Mouse (Mus musculus) left cerebral cortex, postnatal 4 days (tissue): ENCODE data around the gene Mturn. TPM values are rescaled to one million over a fixed set of nuclear protein-coding genes. Genes with fewer than 3 reads are reported as not detected.
A peak's percentile ranks its signal among the peaks of the same experiment; 100 is the strongest.

Source experiments
- DNase-seq: peaks from one replicate; pipeline ENCODE4 v3.0.0-alpha.2; 2022
- intact Hi-C: fragments of 180-260 bp; cut with DNase I; formaldehyde crosslinking; loops from one replicate; pipeline ENCODE4 v1.15.1; 2025
- total RNA-seq, 2 experiments: library from RNA; stranded (reverse); gene quantifications; 2 replicates each; pipeline ENCODE4 v1.2.3; 2021

Mturn gene
- total RNA-seq, 2 experiments from 2014 or later, result 269 to 288 TPM

DNA sequence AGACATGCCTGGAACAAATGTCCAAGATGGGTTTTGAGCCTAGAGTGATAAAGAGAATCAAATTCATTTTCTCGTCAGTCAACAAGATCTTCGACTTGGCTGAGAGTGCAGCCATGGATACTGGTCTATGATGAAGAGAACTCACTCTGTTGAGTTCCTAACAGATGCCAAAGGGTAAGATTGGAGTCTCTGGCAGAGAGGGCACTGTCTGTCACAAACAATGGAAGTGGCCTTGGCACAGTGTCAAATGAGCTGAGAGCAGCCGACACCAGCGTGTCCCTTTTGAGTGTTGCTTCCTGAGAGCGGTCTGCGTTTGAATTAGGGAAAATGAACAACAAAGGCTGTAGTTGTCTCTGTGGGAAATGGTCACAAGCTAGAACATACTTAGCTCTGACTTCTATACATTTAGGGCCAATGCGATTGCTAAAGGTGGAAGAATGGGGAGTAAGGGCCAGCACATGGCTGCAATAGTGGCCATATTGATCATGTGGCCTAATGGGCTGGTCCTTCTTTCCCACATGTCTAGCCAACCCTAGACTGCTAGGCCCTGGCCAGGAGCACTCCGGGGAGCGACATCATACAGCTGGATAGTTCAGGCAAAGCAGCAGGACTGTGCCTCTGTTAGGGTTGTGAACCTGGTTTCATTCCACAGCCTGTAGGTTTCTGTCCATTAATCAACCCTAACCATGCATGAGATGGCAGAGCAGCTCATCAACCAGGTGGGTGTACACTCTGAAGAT is 39.3 kb downstream of the Mturn start:
- peak; percentile 81 for DNase-seq
- intact Hi-C loops, result loop anchor here (5.0 kb wide), 1 partner anchor 82 kb away; no protein-coding TSS in a partner anchor

DNA sequence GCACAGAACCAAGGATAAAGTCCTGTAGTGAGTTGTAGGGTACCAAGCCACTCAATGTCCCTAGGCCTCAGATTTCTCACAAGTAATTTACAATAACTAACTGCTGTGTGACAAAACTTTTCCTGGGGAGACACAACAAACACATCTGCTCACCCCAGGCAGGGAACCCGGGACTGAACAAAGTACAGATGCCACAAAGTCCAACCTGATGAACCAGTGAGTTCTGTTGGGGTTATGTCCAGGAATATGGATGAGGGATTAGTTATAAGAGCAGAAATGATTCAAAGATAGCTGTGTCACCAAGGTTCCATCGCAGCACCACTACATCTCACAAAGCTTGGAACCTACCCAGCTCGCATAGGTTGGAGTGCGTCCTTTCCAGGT is 39.8 kb downstream of the Mturn start:
- intact Hi-C loops, result loop anchor here (5.0 kb wide), 1 partner anchor 81 kb away; no protein-coding TSS in a partner anchor
- no peak for DNase-seq

DNA sequence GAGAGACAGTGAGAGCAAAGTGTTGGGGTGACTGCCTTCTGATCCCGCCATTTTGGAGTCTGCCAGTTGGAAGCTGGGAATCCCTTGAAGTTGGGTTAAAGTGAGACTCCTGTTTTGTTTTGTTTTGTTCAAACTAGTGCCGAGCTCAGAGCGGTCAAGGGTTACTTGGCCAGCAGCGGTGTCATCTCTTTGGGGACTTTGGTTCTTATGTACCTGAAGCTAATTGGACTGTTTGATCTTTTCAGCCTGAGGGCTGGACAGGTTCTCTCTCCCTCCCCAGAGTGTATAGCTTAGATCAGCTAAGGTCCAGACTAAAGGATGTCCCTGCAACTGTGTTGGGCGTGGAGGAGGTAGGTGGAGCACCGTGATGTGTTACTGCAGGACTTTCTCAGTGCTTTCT is 44.9 kb downstream of the Mturn start:
- intact Hi-C loops, result no loop called here
- no peak for DNase-seq

DNA sequence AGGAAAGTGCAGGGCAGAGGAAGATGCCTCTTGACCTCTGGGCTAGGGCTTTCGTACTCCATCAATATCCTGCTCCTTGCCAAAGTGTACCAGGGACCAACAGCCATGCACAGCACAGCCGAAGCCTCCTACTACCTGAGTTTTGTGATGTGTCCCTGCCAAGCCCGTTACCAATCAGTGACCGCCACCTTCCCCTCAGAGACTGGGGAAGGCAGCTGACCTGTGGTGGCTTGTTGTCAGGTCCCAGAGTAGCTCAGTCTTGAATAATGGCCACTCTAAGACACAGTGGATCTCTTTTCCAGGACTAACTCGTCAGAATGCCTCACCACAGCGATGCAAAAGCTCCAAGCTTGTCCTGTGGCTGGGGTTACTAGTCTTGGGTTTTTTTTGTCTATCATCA is 45.4 kb downstream of the Mturn start:
- intact Hi-C loops, result no loop called here
- no peak for DNase-seq

DNA sequence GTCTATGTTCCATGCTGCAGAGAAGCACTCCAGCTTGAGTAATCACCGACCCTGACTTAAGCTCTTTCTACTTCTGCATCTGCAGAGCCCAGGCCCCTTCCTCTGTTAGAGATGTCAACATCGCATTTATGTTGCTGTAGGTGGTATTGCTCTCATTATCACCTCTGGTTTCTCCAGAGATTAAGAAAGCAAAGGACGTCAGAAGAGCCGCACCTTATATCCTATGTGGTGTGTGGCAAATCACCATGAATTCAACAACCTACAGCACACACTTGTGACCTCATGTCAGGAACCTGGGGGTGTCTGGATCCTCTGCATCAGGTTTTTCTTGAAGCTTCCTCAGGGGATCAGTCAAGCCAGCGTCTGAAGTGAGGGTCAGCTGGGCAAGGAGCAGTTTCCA is 46.0 kb downstream of the Mturn start:
- intact Hi-C loops, result no loop called here
- no peak for DNase-seq

DNA sequence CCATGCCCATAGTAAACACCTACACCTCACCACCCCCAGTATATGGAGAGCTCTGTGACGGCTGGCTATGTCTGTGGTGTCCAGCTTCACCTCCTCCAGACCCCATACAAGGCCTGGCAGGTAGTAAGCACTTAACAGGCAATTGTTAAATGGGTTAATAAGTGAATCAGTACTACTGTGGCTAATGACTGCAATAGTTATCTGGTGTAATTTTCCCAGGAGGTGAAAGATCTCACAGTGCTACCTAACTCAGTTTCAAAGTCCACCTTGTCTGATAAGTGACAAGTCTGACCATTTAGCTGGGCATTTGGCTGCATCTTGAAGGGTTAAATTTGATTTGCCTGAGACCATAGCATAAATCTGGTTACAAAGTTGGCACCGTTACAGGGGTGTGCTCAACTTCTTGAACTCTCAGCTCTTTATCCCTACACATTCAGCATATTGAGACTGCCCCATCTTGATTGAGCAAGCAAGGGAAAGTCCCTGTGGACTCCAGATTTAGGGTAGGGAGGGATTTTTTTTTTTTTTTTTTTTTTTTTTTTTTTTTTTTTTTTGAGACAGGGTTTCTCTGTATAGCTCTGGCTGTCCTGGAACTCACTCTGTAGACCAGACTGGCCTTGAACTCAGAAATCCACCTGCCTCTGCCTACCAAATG is 48.2 kb downstream of the Mturn start:
- intact Hi-C loops, result no loop called here
- no peak for DNase-seq

DNA sequence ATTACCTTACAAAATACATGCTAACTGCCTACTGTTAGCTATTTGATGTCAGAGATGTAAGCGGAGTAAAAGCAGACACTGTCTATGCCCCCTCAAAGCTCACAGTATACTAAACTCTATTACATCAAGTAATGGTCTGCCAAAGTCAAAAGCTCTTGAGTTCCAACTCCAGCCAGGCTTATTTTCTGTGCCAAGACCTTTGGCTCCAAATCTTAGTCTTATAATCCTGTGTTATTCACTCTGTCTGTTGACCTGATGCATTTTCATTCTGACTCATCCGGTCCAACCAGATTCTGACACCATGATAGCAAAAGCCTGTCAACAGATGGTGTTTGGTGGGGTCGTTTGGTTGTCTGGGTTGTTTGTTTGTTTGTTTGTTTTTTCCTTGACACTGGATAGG is 50.3 kb downstream of the Mturn start:
- intact Hi-C loops, result no loop called here
- no peak for DNase-seq

DNA sequence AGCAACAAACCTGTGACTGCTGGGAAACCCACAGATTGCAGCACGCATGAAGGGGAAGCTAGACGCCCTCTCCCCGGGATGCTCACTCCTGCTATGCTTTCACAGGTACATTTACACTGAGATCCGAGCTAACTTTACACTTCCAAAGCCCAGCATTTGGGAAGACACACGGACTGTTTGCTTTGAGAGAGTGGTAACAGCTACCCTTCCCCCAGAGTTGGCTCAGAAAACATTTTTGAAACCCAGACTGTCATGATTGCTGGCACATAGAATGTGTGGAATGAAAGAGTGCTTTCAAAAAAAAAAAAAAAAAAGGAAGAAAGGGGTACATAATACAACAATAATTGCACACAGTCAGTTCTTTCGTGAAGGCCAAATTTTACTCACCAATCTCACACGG is 51.3 kb downstream of the Mturn start:
- no peak for DNase-seq
- intact Hi-C loops, result no loop called here

DNA sequence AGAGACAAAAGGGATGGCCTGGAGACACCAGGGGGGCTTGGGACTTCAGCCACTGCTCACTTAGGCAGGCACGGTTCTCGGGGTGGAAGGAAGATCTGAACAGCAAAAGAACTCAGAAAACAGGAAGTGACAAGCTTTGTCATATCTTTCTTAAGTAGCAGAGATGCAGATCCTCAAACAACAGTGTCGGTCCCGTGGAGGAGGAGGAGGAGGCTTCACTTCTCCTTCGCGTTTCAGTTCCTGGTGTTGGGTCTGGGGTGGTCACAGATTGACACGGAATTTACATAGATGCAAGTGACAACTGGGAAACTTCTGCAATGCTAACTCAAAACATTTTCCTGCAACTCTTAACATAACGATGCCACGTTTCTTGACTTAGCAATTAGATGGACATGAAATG is 54.7 kb downstream of the Mturn start:
- intact Hi-C loops, result no loop called here
- DNase-seq, result no peak

DNA sequence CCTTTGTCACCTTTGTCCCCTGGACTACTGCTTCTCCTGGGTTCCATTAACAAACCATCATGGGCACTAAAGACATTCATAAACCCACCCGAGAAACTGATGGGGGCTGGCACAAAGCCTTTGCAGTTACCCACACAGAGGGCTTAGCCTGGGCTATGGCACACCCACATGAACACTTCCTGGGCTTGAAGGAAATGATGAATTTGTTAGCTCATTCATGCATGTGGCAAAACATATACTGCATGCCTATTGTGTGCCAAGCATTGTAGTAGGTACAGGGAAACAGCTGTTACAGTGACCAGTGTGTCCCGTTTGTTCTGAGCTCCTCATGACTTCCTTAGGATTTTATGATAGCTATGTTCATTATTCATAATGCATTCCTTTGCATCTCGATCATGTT is 55.8 kb downstream of the Mturn start:
- intact Hi-C loops, result no loop called here
- no peak for DNase-seq

DNA sequence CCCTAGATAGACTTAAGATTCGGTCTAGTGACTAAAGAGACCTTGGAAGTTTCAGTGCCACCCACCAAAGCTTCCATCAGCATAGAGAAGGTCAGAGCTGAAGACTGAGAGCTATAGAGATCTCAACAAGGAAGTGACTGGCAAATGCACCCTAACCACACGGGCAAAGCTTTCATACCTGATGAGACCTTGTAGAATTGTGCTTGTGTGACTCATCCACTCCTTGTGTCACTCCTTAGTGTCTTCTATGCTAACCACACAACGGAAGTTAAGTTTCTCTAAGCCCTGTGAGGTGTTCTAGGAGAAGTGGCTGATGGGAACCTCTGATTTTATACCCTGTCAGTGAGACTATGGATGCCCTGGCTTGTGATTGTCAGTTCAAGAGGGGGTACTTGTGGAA is 56.3 kb downstream of the Mturn start:
- intact Hi-C loops, result no loop called here
- DNase-seq, result no peak

DNA sequence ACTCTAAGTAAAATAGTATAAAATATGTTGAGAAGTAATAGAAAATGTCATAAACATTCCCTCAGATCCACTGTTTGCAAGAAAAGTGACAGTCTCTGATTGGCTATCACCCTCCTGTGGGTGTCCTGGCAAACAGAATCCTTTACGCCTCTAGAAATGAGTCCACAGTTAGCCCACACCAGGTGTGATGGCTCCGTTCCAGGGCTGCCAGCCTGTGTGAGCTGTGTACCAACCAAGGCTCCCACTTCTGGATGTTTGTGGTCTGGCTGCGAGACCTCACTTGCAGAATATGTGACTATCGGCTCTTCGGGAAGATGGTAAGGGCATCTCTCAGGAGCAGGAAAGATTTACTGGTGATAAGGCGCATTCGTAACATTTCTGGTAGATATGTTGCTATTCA is 67.6 kb downstream of the Mturn start:
- DNase-seq, result peak; percentile 41
- intact Hi-C loops, result no loop called here

DNA sequence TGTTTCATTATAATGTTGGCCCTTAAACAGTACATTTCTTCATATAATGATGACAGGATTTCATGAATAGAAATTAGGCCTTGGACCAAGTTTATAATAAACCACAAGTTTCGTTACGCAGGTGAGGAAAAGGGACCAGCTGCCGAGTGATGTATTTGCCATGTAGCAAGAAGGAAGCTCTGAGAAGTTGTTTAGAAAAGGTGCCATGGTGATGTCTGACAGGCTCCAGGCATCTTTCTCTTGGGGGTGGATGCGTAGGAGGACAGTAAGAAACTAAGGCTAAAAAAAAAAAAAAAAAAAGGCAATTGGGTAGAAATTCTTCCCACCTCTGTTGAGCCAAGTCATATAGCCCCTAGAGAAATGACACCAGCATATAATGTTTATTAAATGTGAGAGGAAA is 70.2 kb downstream of the Mturn start:
- DNase-seq, result no peak
- intact Hi-C loops, result no loop called here

DNA sequence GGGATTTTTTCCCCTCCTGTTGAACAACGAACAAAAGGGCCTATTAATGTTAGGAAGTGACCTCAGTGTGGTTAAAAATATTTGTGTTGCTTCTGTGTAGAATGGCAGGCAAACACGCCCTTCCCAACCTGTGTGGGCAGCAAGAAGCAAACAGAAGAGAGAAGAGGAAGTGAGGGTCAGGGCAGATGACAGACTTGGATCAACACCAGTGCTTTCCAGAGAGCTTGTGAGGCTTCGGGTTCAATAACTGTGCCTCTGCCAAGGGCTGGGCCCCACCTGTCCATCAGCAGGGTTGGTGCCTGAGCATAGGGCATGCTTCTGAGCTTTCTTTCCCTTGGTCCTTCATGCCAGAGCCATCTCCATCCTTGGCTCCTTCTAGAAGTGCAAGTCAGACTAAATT is 70.7 kb downstream of the Mturn start:
- intact Hi-C loops, result no loop called here
- DNase-seq, result no peak

Other genes with a start within 250 kb of the Mturn start
- 100 to 1,000 TPM; 180 to 182 TPM for gene Scrn1, start 115.1 kb upstream of the Mturn start, total RNA-seq
- gene Plekha8, start 86.5 kb upstream of the Mturn start, total RNA-seq, result 10 to 100 TPM; 13.5 to 14.8 TPM
- 1 to 10 TPM; 7.6 to 7.8 TPM for gene Fkbp14, start 84.3 kb upstream of the Mturn start, total RNA-seq
- 10 to 100 TPM; 62.1 to 65.2 TPM for gene Znrf2, start 135.3 kb downstream of the Mturn start, total RNA-seq